ENCODE assay signal across 8 mouse cellular contexts in the genomic region with DNA sequence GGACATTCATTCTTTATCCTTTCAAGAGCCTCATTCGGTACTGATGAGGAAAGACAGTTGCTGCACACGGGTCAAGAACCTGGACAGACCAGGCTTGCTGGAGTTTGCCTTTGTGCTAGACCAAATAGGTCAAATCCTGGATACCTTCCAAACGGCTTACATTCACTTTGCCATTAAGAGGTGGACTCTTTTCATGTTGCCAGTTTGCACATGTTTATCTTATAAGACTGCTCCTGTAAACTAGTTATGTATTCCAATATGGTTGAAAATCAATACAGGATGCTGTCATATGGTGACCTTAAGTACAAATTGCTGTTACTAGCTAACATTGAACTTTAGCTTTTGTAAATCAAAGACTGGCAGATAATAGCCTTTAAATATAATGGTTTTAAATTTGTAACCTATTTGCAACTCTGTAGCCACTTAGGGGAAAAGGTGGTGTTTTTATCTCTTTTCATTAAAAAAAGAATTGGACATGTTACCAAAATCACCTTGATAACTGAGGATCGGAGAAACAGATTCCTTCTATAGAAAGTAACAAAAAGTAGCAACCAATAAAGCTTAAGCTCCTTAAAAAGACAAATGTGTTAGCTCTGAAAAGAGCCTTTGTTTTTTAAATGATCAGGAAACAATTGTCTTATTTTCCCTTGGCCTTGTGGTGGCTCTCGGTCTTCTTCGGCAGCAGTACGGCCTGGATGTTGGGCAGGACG. TPM values are rescaled to one million over a fixed set of nuclear protein-coding genes. Genes with fewer than 3 reads are reported as not detected.
A peak's percentile ranks its signal among the peaks of the same experiment; 100 is the strongest.
DNase-seq lines count a peak whose midpoint lies in the region; ATAC-seq lines count a peak whose summit lies in the region.

No protein-coding gene starts in this region.

- H3K27ac ChIP-seq in embryonic facial prominence, embryonic 11.5 days (replicated peaks; ENCODE audit: low read depth, low read length) = peak overlapping the region; percentile 86

- no peaks in the 10 kb centered on the region for H3K27me3 ChIP-seq in megakaryocyte, embryonic 14.5 days (replicated peaks)
- H3K27me3 ChIP-seq in embryonic facial prominence, embryonic 11.5 days (ENCODE audit: control insufficient read depth, insufficient read depth, low read length) = no peaks in the 10 kb centered on the region

- peaks cover 59% of the 10 kb centered on the region for H3K4me1 ChIP-seq in megakaryocyte, embryonic 14.5 days
- no peaks in the 10 kb centered on the region for H3K4me1 ChIP-seq in embryonic facial prominence, embryonic 11.5 days (ENCODE audit: control insufficient read depth, insufficient read depth, low read length)

- peak; percentile 70 for DNase-seq in embryonic facial prominence, embryonic 11.5 days (ENCODE audit: low spot score)
- peak; percentile 63 for DNase-seq in induced T-regulatory cell, adult 2 months (ENCODE audit: low read depth)
- peak; percentile 54 for DNase-seq in naive thymus-derived CD4-positive, alpha-beta T cell, adult 2 months (ENCODE audit: low read depth)
- DNase-seq in layer of hippocampus, postnatal 36 days = no peak
- no peak for DNase-seq in natural killer cell, adult 2 months (ENCODE audit: low spot score in 2 of 2)

- H3K4me3 ChIP-seq in megakaryocyte, embryonic 14.5 days (replicated peaks) = peak overlapping the region; percentile 88
- H3K4me3 ChIP-seq in embryonic facial prominence, embryonic 11.5 days (ENCODE audit: low read depth, low read length) = peak overlapping the region; percentile 36

- WGBS in embryonic facial prominence, embryonic 11.5 days = 5% methylated on average over 8 of the region's 8 CpGs

- H3K4me2 ChIP-seq in embryonic facial prominence, embryonic 11.5 days (ENCODE audit: low read depth, low read length) = peak overlapping the region; percentile 47

- no peaks in the 10 kb centered on the region for H3K36me3 ChIP-seq in megakaryocyte, embryonic 14.5 days (replicated peaks; ENCODE audit: low read length)
- no peaks in the 10 kb centered on the region for H3K36me3 ChIP-seq in embryonic facial prominence, embryonic 11.5 days (replicated peaks; ENCODE audit: control insufficient read depth, insufficient read depth, low read depth, low read length)

- H3K9ac ChIP-seq in embryonic facial prominence, embryonic 11.5 days (replicated peaks; ENCODE audit: low read length) = peak overlapping the region; percentile 62

- no peak for ATAC-seq in megakaryocyte, adult 5-6 weeks (ENCODE audit: poor library complexity, severe bottlenecking)
- no peak for ATAC-seq in embryonic facial prominence, embryonic 11.5 days (replicated peaks; ENCODE audit: insufficient number of reproducible peaks, low FRiP score, low TSS enrichment, low read depth)
- ATAC-seq in inflammation-experienced regulatory T-cells, adult 6 months = no peak

- no peaks in the 10 kb centered on the region for H3K9me3 ChIP-seq in megakaryocyte, embryonic 14.5 days
- H3K9me3 ChIP-seq in embryonic facial prominence, embryonic 11.5 days (replicated peaks; ENCODE audit: control insufficient read depth, low read length) = no peaks in the 10 kb centered on the region

RNA-seq across cellular contexts. Expression of gene Hist1h2an, which starts 0.7 kb away (rescaled TPM):
- polyA plus RNA-seq in megakaryocyte, embryonic 14.5 days (2012; ENCODE audit: insufficient read depth, low replicate concordance) = 22.2 and 79.5 TPM in 2 replicates
- 5.6 TPM in 1 of 2 replicates, not detected in the other for total RNA-seq in megakaryocyte, adult 5-6 weeks (2015)
- total RNA-seq in megakaryocyte, adult 5-6 weeks (2017) = 740 and 806 TPM in 2 replicates
- 3.7 and 7.3 TPM in 2 replicates for polyA plus RNA-seq in embryonic facial prominence, embryonic 11.5 days (2014; fragmentation: Nextera tagmentation; extraction: Ambion mirVana)
- polyA plus RNA-seq in inflammation-experienced regulatory T-cells, adult 6 months (2017; shearing (Covaris generic)) = 1 to 10 TPM in 1 of 3 experiments, not detected in 2; 3.5 TPM
- 1 to 10 TPM in 1 of 2 experiments, not detected in 1; 2.6 TPM for total RNA-seq in layer of hippocampus, postnatal 36 days (2021)

RNA-seq across cellular contexts. Expression of gene Hist1h2bp, which starts 0.9 kb away (rescaled TPM):
- polyA plus RNA-seq in megakaryocyte, embryonic 14.5 days (2012; ENCODE audit: insufficient read depth, low replicate concordance) = 4.6 and 20.3 TPM in 2 replicates
- 15.3 and 29.2 TPM in 2 replicates for total RNA-seq in megakaryocyte, adult 5-6 weeks (2015)
- 50.7 and 60.8 TPM in 2 replicates for total RNA-seq in megakaryocyte, adult 5-6 weeks (2017)
- 3.1 and 3.8 TPM in 2 replicates for polyA plus RNA-seq in embryonic facial prominence, embryonic 11.5 days (2014; fragmentation: Nextera tagmentation; extraction: Ambion mirVana)
- 1 to 10 TPM; 1.6 to 3.6 (median 3.0) TPM for polyA plus RNA-seq in inflammation-experienced regulatory T-cells, adult 6 months (2017; shearing (Covaris generic))
- 10 to 100 TPM in 1 of 2 experiments, 1 to 10 TPM in 1; 7.8 to 11.4 TPM for total RNA-seq in layer of hippocampus, postnatal 36 days (2021)

RNA-seq across cellular contexts. Expression of gene Hist1h3i, which starts 3.2 kb away (rescaled TPM):
- 50.5 and 69.6 TPM in 2 replicates for polyA plus RNA-seq in megakaryocyte, embryonic 14.5 days (2012; ENCODE audit: insufficient read depth, low replicate concordance)
- 290 and 369 TPM in 2 replicates for total RNA-seq in megakaryocyte, adult 5-6 weeks (2015)
- 211 and 245 TPM in 2 replicates for total RNA-seq in megakaryocyte, adult 5-6 weeks (2017)
- polyA plus RNA-seq in embryonic facial prominence, embryonic 11.5 days (2014; fragmentation: Nextera tagmentation; extraction: Ambion mirVana) = 270 and 294 TPM in 2 replicates
- 1 to 10 TPM in 2 of 3 experiments, not detected in 1; 3.1 to 3.4 TPM for polyA plus RNA-seq in inflammation-experienced regulatory T-cells, adult 6 months (2017; shearing (Covaris generic))
- total RNA-seq in layer of hippocampus, postnatal 36 days (2021) = 10 to 100 TPM; 56.6 to 72.6 TPM

RNA-seq across cellular contexts. Expression of gene Hist1h1b, which starts 5.9 kb away (rescaled TPM):
- polyA plus RNA-seq in megakaryocyte, embryonic 14.5 days (2012; ENCODE audit: insufficient read depth, low replicate concordance) = 3.0 TPM in 1 of 2 replicates, not detected in the other
- total RNA-seq in megakaryocyte, adult 5-6 weeks (2015) = 792 and 803 TPM in 2 replicates
- total RNA-seq in megakaryocyte, adult 5-6 weeks (2017) = 2,001 and 2,565 TPM in 2 replicates
- polyA plus RNA-seq in embryonic facial prominence, embryonic 11.5 days (2014; fragmentation: Nextera tagmentation; extraction: Ambion mirVana) = 20.2 and 23.6 TPM in 2 replicates
- polyA plus RNA-seq in inflammation-experienced regulatory T-cells, adult 6 months (2017; shearing (Covaris generic)) = 10 to 100 TPM in 1 of 3 experiments, 1 to 10 TPM in 2; 3.0 to 89.4 (median 8.5) TPM
- total RNA-seq in layer of hippocampus, postnatal 36 days (2021) = 1 to 10 TPM; 6.4 to 8.5 TPM

RNA-seq across cellular contexts. Expression of gene Hist1h2bq, which starts 23.7 kb away (rescaled TPM):
- 83.2 and 173 TPM in 2 replicates for polyA plus RNA-seq in megakaryocyte, embryonic 14.5 days (2012; ENCODE audit: insufficient read depth, low replicate concordance)
- 340 and 370 TPM in 2 replicates for total RNA-seq in megakaryocyte, adult 5-6 weeks (2015)
- 37.2 and 71.4 TPM in 2 replicates for total RNA-seq in megakaryocyte, adult 5-6 weeks (2017)
- polyA plus RNA-seq in embryonic facial prominence, embryonic 11.5 days (2014; fragmentation: Nextera tagmentation; extraction: Ambion mirVana) = 23.5 and 23.8 TPM in 2 replicates
- 10 to 100 TPM in 1 of 3 experiments, 1 to 10 TPM in 1, not detected in 1; 6.1 to 12.5 TPM for polyA plus RNA-seq in inflammation-experienced regulatory T-cells, adult 6 months (2017; shearing (Covaris generic))
- 10 to 100 TPM; 49.4 to 52.0 TPM for total RNA-seq in layer of hippocampus, postnatal 36 days (2021)

Comparison
In these comparisons a context has a peak if more than half of its experiments do, and no peak if none do; other contexts are left out.
1. DNase-seq: peak in embryonic facial prominence, embryonic 11.5 days (single experiment), induced T-regulatory cell, adult 2 months (single experiment) and naive thymus-derived CD4-positive, alpha-beta T cell, adult 2 months (single experiment); none in layer of hippocampus, postnatal 36 days (0 of 2) and natural killer cell, adult 2 months (0 of 2).
2. RNA of gene Hist1h3i, which starts 3.2 kb away (polyA plus RNA-seq): 270 to 294 TPM in embryonic facial prominence, embryonic 11.5 days and 50.5 to 69.6 TPM in megakaryocyte, embryonic 14.5 days; 3.1 to 3.4 TPM in inflammation-experienced regulatory T-cells, adult 6 months; every median in the first group is over 10 times any median in the second.